In the genomic region with DNA sequence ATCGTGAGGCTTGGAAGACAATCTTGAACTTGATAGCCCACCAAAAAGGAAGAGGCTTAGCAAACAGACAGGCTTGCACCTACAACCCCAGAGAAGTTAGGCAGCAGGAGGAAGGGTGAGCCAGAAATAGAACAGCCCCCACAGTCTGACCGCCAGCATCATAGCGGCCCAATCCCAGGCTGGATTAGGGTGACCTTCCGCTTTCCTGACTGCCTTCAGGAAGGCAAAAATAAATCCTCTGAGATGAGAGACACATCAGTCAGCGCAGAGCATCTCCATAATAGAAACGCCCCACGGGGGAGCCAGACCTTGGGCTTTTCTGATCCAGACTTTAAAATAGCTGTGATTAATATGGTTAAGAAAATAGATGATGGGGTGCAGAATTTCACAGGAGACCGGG, we compare ENCODE assay signal across 33 mouse cellular contexts. TPM values are rescaled to one million over a fixed set of nuclear protein-coding genes. Genes with fewer than 3 reads are reported as not detected.
DNase-seq lines count a peak whose midpoint lies in the region; ATAC-seq and TF ChIP-seq lines count a peak whose summit lies in the region.
"Had no signal": no experiment of that assay in that cellular context is flagged by ENCODE, and none has a peak within 500 bp of the region (broad histone marks: within the 10 kb centered on the region; RNA-seq: fewer than 3 reads in every experiment).

No protein-coding gene starts in this region.

- DNase-seq in adrenal gland, adult (ENCODE audit: inconsistent age in 2 of 2, low spot score in 1 of 2), result peak; percentile 69 to 89
- DNase-seq in adrenal gland, adult 18-20 months (ENCODE audit: low spot score in 2 of 2), result no peak
- no peak for DNase-seq in heart, adult 8-10 months (ENCODE audit: low spot score)
- peak; percentile 69 for DNase-seq in adrenal gland, adult 8-10 months
- peak; percentile 58 for DNase-seq in adrenal gland, postnatal 25 days
- DNase-seq in right cerebral cortex, postnatal 25 days, result no peak
- no peak for DNase-seq in cerebellum, adult 2 months
- DNase-seq: cerebellum, adult 18-20 months; cerebellum, adult 9-11 months; cerebellum, postnatal 25 days; forebrain, postnatal 0 days; gastrocnemius, postnatal 25 days; heart, adult 18-20 months; heart, postnatal 14 days; kidney, adult 18-20 months; kidney, adult 9 months had no signal

- no peak for ATAC-seq in heart, embryonic 12.5 days (ENCODE audit: insufficient number of reproducible peaks, low FRiP score)
- ATAC-seq: activated CD4-positive, CD25-positive, alpha-beta regulatory T cell, adult 4 months; forebrain, embryonic 14.5 days; forebrain, postnatal 0 days; hindbrain, embryonic 16.5 days; intestine, embryonic 15.5 days had no signal

- 0 out of 2 replicates have a peak overlapping the region, but pooled peaks have one; percentile 5 for H3K27ac ChIP-seq in heart, embryonic 12.5 days (ENCODE audit: poor library complexity, severe bottlenecking)
- no peak overlapping the region for H3K27ac ChIP-seq in cerebellum, adult 2 months (ENCODE audit: insufficient read depth, low read length)
- H3K27ac ChIP-seq: embryonic facial prominence, embryonic 12.5 days; embryonic facial prominence, embryonic 15.5 days; hindbrain, embryonic 10.5 days; hindbrain, embryonic 13.5 days; intestine, embryonic 15.5 days had no signal

- no peak overlapping the region for H3K4me3 ChIP-seq in heart, embryonic 12.5 days
- H3K4me3 ChIP-seq in cerebellum, adult 2 months (replicated peaks; ENCODE audit: insufficient read depth, low read depth, low read length), result no peak overlapping the region
- H3K4me3 ChIP-seq: embryonic facial prominence, embryonic 12.5 days; embryonic facial prominence, embryonic 15.5 days; hindbrain, embryonic 10.5 days; hindbrain, embryonic 13.5 days; intestine, embryonic 15.5 days had no signal

- H3K27me3 ChIP-seq in heart, embryonic 12.5 days (replicated peaks), result no peaks in the 10 kb centered on the region
- H3K27me3 ChIP-seq in cerebellum, adult 2 months (ENCODE audit: control insufficient read depth, insufficient read depth, low read length), result no peaks in the 10 kb centered on the region
- H3K27me3 ChIP-seq: embryonic facial prominence, embryonic 12.5 days; embryonic facial prominence, embryonic 15.5 days; intestine, embryonic 15.5 days had no signal

- TF ChIP-seq POLR2A in cerebellum, adult 2 months (IDR thresholded peaks at IDR 0.05; ENCODE audit: borderline replicate concordance, insufficient read depth, low read length), result no peak

- TF ChIP-seq CTCF in cerebellum, adult 2 months (IDR thresholded peaks at IDR 0.05; ENCODE audit: borderline replicate concordance, insufficient read depth, low read depth, low read length), result no peak

- H3K36me3 ChIP-seq in heart, embryonic 12.5 days, result no peaks in the 10 kb centered on the region
- H3K36me3 ChIP-seq: embryonic facial prominence, embryonic 12.5 days; embryonic facial prominence, embryonic 15.5 days; hindbrain, embryonic 10.5 days; hindbrain, embryonic 13.5 days; intestine, embryonic 15.5 days had no signal

- H3K4me1 ChIP-seq in heart, embryonic 12.5 days (replicated peaks), result peaks cover 18% of the 10 kb centered on the region
- H3K4me1 ChIP-seq in cerebellum, adult 2 months (ENCODE audit: control insufficient read depth, insufficient read depth, low read length), result peaks cover 7% of the 10 kb centered on the region; the same call in 1 of the 2 replicates
- H3K4me1 ChIP-seq: hindbrain, embryonic 13.5 days had no signal

- H3K9me3 ChIP-seq in heart, embryonic 12.5 days (replicated peaks), result no peaks in the 10 kb centered on the region
- H3K9me3 ChIP-seq: embryonic facial prominence, embryonic 12.5 days; embryonic facial prominence, embryonic 15.5 days; hindbrain, embryonic 10.5 days; hindbrain, embryonic 13.5 days; intestine, embryonic 15.5 days had no signal

- 45% methylated on average over 8 of the region's 8 CpGs for WGBS in heart, embryonic 12.5 days
- WGBS in cerebellum, adult 2 months, result 81% methylated on average over 8 of the region's 8 CpGs

- H3K4me2 ChIP-seq in heart, embryonic 12.5 days, result no peak overlapping the region
- H3K4me2 ChIP-seq: embryonic facial prominence, embryonic 12.5 days; embryonic facial prominence, embryonic 15.5 days; heart, embryonic 11.5 days; hindbrain, embryonic 13.5 days; intestine, embryonic 15.5 days had no signal

- no peak overlapping the region for H3K9ac ChIP-seq in heart, embryonic 12.5 days
- H3K9ac ChIP-seq: embryonic facial prominence, embryonic 12.5 days; embryonic facial prominence, embryonic 15.5 days; forebrain, postnatal 0 days; hindbrain, embryonic 13.5 days; intestine, embryonic 15.5 days had no signal

RNA-seq across cellular contexts. Expression of a gene that starts 9.3 kb away (rescaled TPM):
- total RNA-seq in adrenal gland, adult 18-20 months (2021), result 1 to 10 TPM in 1 of 2 experiments, under 1 TPM in 1; 0.43 to 1.2 TPM
- polyA plus RNA-seq in heart, embryonic 12.5 days (2016; fragmentation: Nextera tagmentation; extraction: Ambion mirVana), result not detected in 2 replicates
- total RNA-seq in heart, adult 8-10 months (2022), result not detected
- 1 to 10 TPM; 1.9 to 6.7 (median 3.7) TPM for total RNA-seq in adrenal gland, adult 8-10 months (2022)
- 2.2 TPM in 2 replicates for total RNA-seq in adrenal gland, postnatal 25 days (2021)
- polyA plus RNA-seq in cerebellum, adult 2 months (2012; rRNA removed), result not detected in 2 replicates
- total RNA-seq: common myeloid progenitor, adult 5-6 weeks; ES-E14; forebrain, postnatal 0 days; gastrocnemius, adult 8-10 months; gastrocnemius, postnatal 25 days; heart, adult 18-20 months; heart, postnatal 14 days had no signal
- polyA plus RNA-seq: activated CD4-positive, CD25-positive, alpha-beta regulatory T cell, adult 4 months; brain, embryonic 14.5 days; embryonic facial prominence, embryonic 12.5 days; forebrain, embryonic 11.5 days; forebrain, embryonic 14.5 days; forebrain, postnatal 0 days; frontal cortex, adult 2 months; heart, embryonic 11.5 days; heart, embryonic 16.5 days; hindbrain, embryonic 10.5 days; hindbrain, embryonic 13.5 days; hindbrain, embryonic 16.5 days; intestine, embryonic 15.5 days had no signal

RNA-seq across cellular contexts. Expression of a gene that starts 33.0 kb away (rescaled TPM):
- 1,000 to 10,000 TPM in 1 of 2 experiments, 100 to 1,000 TPM in 1; 960 to 1,436 TPM for total RNA-seq in adrenal gland, adult 18-20 months (2021)
- polyA plus RNA-seq in heart, embryonic 12.5 days (2016; fragmentation: Nextera tagmentation; extraction: Ambion mirVana), result 45.1 and 46.2 TPM in 2 replicates
- 100 to 1,000 TPM; 268 to 282 (median 276) TPM for total RNA-seq in heart, adult 8-10 months (2022)
- total RNA-seq in adrenal gland, adult 8-10 months (2022), result 1,000 to 10,000 TPM; 1,385 to 1,638 (median 1,575) TPM
- total RNA-seq in adrenal gland, postnatal 25 days (2021), result 1,220 and 1,477 TPM in 2 replicates
- polyA plus RNA-seq in cerebellum, adult 2 months (2012; rRNA removed), result 81.9 and 93.9 TPM in 2 replicates
- total RNA-seq: common myeloid progenitor, adult 5-6 weeks had no signal
- polyA plus RNA-seq: activated CD4-positive, CD25-positive, alpha-beta regulatory T cell, adult 4 months had no signal

Comparison
In these comparisons a context has a peak if more than half of its experiments do, and no peak if none do; other contexts are left out.
1. DNase-seq: peak in adrenal gland, adult (2 of 2), adrenal gland, adult 8-10 months (single experiment) and adrenal gland, postnatal 25 days (single experiment); none in adrenal gland, adult 18-20 months (0 of 2), heart, adult 8-10 months (single experiment), right cerebral cortex, postnatal 25 days (single experiment) and cerebellum, adult 2 months (0 of 2).